Mouse (Mus musculus): ENCODE data around the gene Ucp1. TPM values are rescaled to one million over a fixed set of nuclear protein-coding genes. Genes with fewer than 3 reads are reported as not detected.
"Not testable (repeated sequence)": the region's sequence is repeated elsewhere in the genome, so short reads cannot be mapped to it uniquely, and the experiment has no call there.

Ucp1 gene
- polyA plus RNA-seq, 1 experiment from 2014 or later, result not detected

DNA sequence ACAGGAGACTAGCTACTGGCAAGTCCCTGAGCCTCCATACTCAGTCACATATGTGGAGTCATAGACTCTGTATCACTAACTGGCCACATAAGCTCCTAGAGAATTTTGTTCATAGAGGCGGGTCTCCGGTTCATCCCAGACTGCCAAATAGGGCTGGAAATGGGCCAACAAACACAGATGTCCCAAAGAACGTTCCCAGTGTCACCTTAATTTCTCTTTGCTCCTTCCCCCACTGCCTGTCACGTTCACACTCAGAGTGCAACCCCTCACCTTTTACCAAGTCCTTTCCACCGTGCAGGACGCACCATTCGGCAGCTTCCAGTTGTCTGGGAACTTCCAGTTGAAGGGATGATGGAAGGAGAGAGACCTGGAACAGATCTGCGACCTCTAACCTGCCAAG lies 4.8 kb upstream of the Ucp1 start:
- Histone ChIP-seq H3K4me2 (no peak overlapping the region), H3K4me1 (peaks cover 2% of the 10 kb centered on the region), H3K27me3 (peaks cover 19% of the 10 kb centered on the region), H3K27ac (no peak overlapping the region), H3K9ac (no peak overlapping the region), H3K9me3 (no peaks in the 10 kb centered on the region), H3K4me3 (no peak overlapping the region), H3K36me3 (no peaks in the 10 kb centered on the region)
- WGBS, result 82% methylated on average over 8 of the region's 8 CpGs
- no peak for ATAC-seq (ENCODE audit: insufficient number of reproducible peaks, insufficient read depth, low FRiP score, low TSS enrichment, low read depth)

DNA sequence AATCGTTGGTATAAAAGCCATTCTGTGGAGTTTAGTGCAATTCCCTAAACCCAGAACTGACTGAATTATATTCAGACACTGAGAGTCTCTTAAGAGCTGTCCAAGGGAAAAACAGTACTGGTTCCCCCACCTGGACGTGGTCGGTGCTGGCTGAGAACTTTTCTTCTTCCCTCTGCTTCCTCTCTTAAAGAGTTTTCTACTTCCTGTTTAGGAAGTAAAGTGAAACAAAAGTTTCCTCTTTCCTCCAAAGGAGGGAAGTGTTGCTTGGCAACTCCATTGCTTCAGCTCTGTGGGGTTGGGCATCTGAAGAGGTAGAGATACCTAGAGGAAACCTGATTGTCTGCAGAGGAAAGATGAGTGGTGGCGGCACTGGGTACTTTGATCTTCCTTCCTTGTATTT lies 7.2 kb downstream of the Ucp1 start:
- Histone ChIP-seq H3K27me3 (no peaks in the 10 kb centered on the region), H3K4me1 (no peaks in the 10 kb centered on the region), H3K9ac (no peak overlapping the region), H3K4me3 (no peak overlapping the region), H3K36me3 (no peaks in the 10 kb centered on the region), H3K27ac (no peak overlapping the region), H3K9me3 (0 out of 2 replicates have a peak, but pooled peaks cover 2% of the 10 kb centered on the region), H3K4me2 (no peak overlapping the region)
- no peak for ATAC-seq (ENCODE audit: insufficient number of reproducible peaks, insufficient read depth, low FRiP score, low TSS enrichment, low read depth)
- 48% methylated on average over 4 of the region's 4 CpGs for WGBS

DNA sequence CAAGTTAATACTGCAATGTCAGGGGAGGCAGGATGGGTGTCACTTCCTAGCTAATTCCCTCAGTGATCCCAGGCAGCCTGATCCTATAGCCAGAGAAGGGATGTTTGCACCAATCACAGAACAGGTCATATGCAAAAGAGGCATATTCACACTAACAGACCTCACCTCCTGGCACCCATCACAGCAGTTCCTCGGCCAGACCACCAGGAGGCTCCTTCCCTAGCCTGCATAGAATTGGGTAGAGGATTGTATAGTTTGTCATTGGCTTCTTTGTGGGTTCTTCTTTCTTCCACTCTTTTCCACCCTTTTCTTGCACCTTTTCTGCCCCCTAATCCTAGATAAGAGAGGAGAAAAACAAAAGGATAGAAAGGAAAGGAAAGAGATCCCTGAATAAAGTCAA lies 10.0 kb downstream of the Ucp1 start:
- Histone ChIP-seq H3K4me3 (no peak overlapping the region), H3K4me2 (no peak overlapping the region), H3K27ac (no peak overlapping the region), H3K9me3 (0 out of 2 replicates have a peak, but pooled peaks cover 2% of the 10 kb centered on the region), H3K36me3 (no peaks in the 10 kb centered on the region), H3K27me3 (no peaks in the 10 kb centered on the region), H3K9ac (no peak overlapping the region), H3K4me1 (no peaks in the 10 kb centered on the region)
- WGBS, result 65% methylated on average over 1 of the region's 1 CpGs
- no peak for ATAC-seq (ENCODE audit: insufficient number of reproducible peaks, insufficient read depth, low FRiP score, low TSS enrichment, low read depth)

DNA sequence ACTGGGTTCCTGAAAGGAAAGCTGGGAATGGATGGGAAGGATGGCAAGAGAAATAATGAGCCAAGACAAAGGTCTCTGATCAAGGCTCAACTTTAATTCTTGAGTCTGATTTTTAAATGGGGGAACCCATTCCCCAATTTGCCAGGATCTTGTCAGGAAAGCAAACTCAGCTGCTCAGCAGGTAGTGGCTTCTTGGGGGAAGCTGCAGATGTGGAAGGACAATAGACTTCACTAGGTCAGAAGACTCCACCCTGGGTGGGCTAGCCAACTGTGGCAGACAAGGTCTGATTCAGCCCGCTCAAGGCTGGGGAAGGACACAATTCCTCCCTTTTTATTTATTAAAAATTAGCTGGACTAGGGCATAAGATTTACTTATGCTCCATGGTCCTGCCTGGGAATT lies 14.8 kb downstream of the Ucp1 start:
- Histone ChIP-seq H3K27me3 (no peaks in the 10 kb centered on the region), H3K4me2 (no peak overlapping the region), H3K9me3 (0 out of 2 replicates have a peak, but pooled peaks cover 2% of the 10 kb centered on the region), H3K4me3 (no peak overlapping the region), H3K4me1 (no peaks in the 10 kb centered on the region), H3K36me3 (no peaks in the 10 kb centered on the region), H3K9ac (no peak overlapping the region), H3K27ac (no peak overlapping the region)
- 92% methylated on average over 1 of the region's 1 CpGs for WGBS
- no peak for ATAC-seq (ENCODE audit: insufficient number of reproducible peaks, insufficient read depth, low FRiP score, low TSS enrichment, low read depth)

DNA sequence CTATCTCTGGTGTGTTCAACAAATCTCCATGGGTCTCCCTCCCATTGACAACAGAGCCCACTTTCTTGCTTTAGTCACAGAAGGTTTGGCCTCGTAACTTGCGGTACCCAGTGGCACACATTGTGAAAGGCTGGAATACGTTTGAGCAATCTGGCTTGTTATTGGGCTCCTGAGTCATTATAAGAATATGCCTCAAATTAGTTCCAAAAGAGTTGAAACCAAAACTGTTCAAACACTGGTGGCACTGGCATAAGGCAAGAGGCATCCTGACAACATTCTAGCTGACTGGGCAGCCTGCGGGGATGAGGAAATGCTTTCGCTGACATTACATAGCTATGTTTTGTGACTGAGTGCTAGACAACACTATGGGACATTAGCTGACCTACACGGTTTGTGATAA lies 19.7 kb downstream of the Ucp1 start:
- no peaks in the 10 kb centered on the region for H3K4me1 ChIP-seq
- H3K9me3 ChIP-seq, result no peaks in the 10 kb centered on the region
- no peak overlapping the region for H3K4me3 ChIP-seq
- ATAC-seq (ENCODE audit: insufficient number of reproducible peaks, insufficient read depth, low FRiP score, low TSS enrichment, low read depth), result no peak
- no peak overlapping the region for H3K4me2 ChIP-seq
- H3K36me3 ChIP-seq, result peaks cover 4% of the 10 kb centered on the region; the same call in 1 of the 2 replicates
- no peaks in the 10 kb centered on the region for H3K27me3 ChIP-seq
- no peak overlapping the region for H3K9ac ChIP-seq
- 79% methylated on average over 6 of the region's 6 CpGs for WGBS
- no peak overlapping the region for H3K27ac ChIP-seq

DNA sequence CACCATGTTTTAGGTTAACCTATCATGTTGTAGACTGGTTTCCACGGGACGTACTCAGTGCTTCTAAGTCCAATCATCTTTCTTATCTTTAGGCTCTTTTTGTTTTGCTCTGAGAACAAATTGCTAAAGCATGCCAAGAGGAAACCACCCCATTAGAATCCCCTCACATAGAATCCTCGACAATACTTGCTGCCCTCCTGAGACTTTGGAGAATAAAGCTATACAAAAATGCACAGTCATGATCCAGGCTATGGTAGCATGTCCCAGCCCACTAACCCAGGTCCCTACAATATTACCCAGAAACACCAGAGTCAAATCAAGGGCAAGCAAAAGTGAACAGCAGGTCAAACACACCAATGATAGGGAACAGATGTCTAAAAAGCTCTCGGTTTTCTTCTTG lies 24.9 kb downstream of the Ucp1 start:
- peaks cover 36% of the 10 kb centered on the region for H3K36me3 ChIP-seq
- not testable (repeated sequence) for H3K4me3 ChIP-seq; H3K4me2 ChIP-seq; ATAC-seq (ENCODE audit: insufficient number of reproducible peaks, insufficient read depth, low FRiP score, low TSS enrichment, low read depth); H3K4me1 ChIP-seq; H3K27me3 ChIP-seq; H3K9me3 ChIP-seq; H3K27ac ChIP-seq; H3K9ac ChIP-seq
- 44% methylated on average over 4 of the region's 4 CpGs for WGBS

DNA sequence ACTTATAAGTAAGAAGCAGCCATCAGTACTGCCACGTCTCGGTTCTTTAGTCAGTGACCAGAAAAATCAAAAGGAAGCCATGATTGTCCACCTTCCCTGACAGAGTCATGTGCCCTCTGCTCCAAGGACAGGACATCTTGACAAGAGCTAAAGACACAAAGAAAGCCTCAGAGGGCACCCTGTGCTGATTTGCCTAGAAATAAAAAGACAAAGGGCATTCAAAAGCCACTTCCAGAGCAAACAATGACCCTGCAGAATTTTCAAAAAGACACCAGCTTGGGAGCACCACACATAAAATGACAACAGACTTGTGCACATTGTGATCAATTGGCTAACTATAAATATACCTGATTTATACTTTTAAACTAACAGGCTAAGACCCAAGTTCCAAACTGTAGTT lies 25.5 kb downstream of the Ucp1 start:
- Histone ChIP-seq H3K4me1 (peaks cover 9% of the 10 kb centered on the region), H3K9me3 (no peaks in the 10 kb centered on the region), H3K4me2 (no peak overlapping the region), H3K27me3 (no peaks in the 10 kb centered on the region), H3K27ac (no peak overlapping the region), H3K9ac (no peak overlapping the region), H3K36me3 (peaks cover 40% of the 10 kb centered on the region), H3K4me3 (no peak overlapping the region)
- 39% methylated on average over 2 of the region's 2 CpGs for WGBS
- no peak for ATAC-seq (ENCODE audit: insufficient number of reproducible peaks, insufficient read depth, low FRiP score, low TSS enrichment, low read depth)

DNA sequence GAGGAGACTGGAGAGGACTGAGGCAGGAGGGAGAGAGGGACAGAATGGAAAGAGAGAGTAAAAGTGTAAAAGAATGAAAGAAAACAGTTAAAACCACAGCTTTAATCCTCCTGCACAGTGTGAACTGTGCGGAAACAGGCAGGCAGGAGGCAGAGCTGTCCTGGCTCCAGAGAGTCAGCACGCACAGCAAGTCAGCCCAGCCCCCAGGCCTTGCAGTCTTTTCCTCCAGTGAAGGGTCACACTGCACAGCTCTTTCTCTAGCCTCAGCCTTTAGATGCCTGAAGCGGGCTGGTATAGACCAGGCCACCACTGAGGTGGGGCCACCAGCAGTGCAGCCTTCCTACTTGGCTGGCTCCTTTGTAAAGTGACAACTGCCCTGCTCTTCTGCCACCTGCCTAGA lies 30.4 kb downstream of the Ucp1 start:
- ATAC-seq (ENCODE audit: insufficient number of reproducible peaks, insufficient read depth, low FRiP score, low TSS enrichment, low read depth), result no peak; the same call in 1 of the 2 replicates
- H3K36me3 ChIP-seq, result peaks cover 57% of the 10 kb centered on the region
- no peak overlapping the region for H3K4me3 ChIP-seq
- 28% methylated on average over 3 of the region's 3 CpGs for WGBS
- peak overlapping the region; percentile 39; the same call in 1 of the 2 replicates for H3K27ac ChIP-seq
- H3K4me1 ChIP-seq, result peaks cover 13% of the 10 kb centered on the region
- no peaks in the 10 kb centered on the region for H3K9me3 ChIP-seq
- H3K9ac ChIP-seq, result 0 out of 2 replicates have a peak overlapping the region, but pooled peaks have one; percentile 28
- H3K4me2 ChIP-seq, result no peak overlapping the region
- no peaks in the 10 kb centered on the region for H3K27me3 ChIP-seq

DNA sequence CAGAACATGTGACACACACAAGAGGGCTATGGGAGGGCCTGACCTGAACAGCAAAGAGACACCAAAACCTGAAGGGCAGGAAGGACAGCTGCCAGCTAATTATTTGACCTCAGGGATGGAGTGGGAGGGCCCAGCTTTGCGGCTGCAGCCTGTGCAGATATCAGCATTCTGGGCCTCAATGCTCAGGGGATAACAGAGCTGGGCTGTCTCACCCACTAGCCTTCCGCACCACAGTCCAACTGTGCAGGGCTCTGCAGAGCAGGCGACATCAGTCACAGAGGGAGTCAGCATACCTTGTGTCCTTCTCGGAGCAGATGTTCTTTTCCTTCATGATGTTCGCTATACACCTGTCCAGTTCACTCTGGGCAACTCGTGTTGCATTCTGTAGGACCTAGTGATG lies 32.2 kb downstream of the Ucp1 start:
- peaks cover 11% of the 10 kb centered on the region for H3K4me1 ChIP-seq
- H3K4me3 ChIP-seq, result no peak overlapping the region
- 87% methylated on average over 6 of the region's 6 CpGs for WGBS
- 0 out of 2 replicates have a peak overlapping the region, but pooled peaks have one; percentile 3 for H3K9ac ChIP-seq
- no peak overlapping the region for H3K4me2 ChIP-seq
- ATAC-seq (ENCODE audit: insufficient number of reproducible peaks, insufficient read depth, low FRiP score, low TSS enrichment, low read depth), result no peak
- no peaks in the 10 kb centered on the region for H3K27me3 ChIP-seq
- H3K9me3 ChIP-seq, result no peaks in the 10 kb centered on the region
- H3K27ac ChIP-seq, result no peak overlapping the region
- peaks cover 47% of the 10 kb centered on the region for H3K36me3 ChIP-seq

DNA sequence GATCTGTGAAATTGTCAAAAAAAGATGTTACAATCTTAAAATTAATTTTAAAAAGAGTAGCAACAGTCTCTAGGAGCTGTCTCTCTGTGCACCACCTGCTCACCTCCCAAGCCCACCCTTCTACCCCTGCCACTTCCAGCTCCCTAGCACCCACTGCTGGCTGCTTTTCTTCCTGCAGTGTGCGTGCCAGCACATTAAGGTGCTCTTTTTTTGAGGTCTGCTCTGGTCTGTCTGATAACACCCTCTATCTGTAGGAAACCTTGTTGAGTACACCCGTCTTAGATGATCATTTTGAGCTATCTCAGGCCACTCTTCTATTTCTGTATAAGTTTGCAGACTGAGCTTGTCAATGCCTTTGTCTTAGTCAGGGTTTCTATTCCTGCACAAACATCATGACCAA lies 32.9 kb downstream of the Ucp1 start:
- Histone ChIP-seq H3K9ac (no peak overlapping the region), H3K27ac (no peak overlapping the region), H3K4me1 (peaks cover 11% of the 10 kb centered on the region), H3K9me3 (no peaks in the 10 kb centered on the region), H3K4me3 (no peak overlapping the region), H3K4me2 (no peak overlapping the region), H3K27me3 (no peaks in the 10 kb centered on the region), H3K36me3 (peaks cover 47% of the 10 kb centered on the region)
- WGBS, result 91% methylated on average over 2 of the region's 2 CpGs
- no peak for ATAC-seq (ENCODE audit: insufficient number of reproducible peaks, insufficient read depth, low FRiP score, low TSS enrichment, low read depth)

DNA sequence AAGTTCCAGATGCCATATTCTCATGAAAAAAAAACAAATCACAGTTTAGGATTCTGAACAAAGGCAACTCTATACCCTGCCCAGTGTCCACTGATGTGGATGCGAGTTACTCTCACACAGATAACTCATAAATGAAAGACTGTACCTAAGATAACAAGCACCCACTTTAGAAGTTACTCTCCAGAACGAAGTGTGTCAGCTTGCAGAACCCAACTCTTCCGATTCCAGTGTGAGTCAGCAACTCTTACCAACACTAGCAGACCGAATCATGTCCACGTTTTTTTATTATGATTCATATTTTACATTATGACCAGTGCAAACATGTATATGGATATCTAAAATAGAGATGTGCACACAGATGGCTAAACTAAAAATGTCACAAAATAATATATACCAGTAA lies 37.7 kb downstream of the Ucp1 start:
- no peak overlapping the region for H3K9ac ChIP-seq
- no peak overlapping the region for H3K4me2 ChIP-seq
- 87% methylated on average over 5 of the region's 5 CpGs for WGBS

DNA sequence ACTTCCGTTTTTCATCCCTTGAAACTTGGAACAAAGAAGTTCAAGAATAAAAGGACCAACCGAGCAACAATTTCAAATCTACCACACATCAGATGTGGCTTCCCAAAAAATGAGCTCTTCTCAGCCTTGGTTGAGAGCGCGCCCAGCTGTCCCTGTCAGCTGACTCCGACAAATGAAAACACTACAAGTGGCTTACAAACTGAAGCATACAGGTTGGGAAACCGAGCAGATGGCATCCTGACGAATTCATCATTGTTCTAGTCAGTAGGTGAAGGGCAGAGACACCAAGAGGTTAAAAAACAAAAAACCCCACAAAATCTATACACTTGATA lies 41.4 kb downstream of the Ucp1 start:
- no peak for ATAC-seq (ENCODE audit: insufficient number of reproducible peaks, insufficient read depth, low FRiP score, low TSS enrichment, low read depth)
- H3K27ac ChIP-seq, result no peak overlapping the region
- WGBS, result 7% methylated on average over 7 of the region's 7 CpGs

More for the DNA sequence above, 37.7 kb downstream of the Ucp1 start:
- Histone ChIP-seq H3K36me3 (peaks cover 23% of the 10 kb centered on the region), H3K9me3 (no peaks in the 10 kb centered on the region), H3K27ac (no peak overlapping the region), H3K27me3 (no peaks in the 10 kb centered on the region), H3K4me3 (no peak overlapping the region), H3K4me1 (peaks cover 4% of the 10 kb centered on the region)
- ATAC-seq (ENCODE audit: insufficient number of reproducible peaks, insufficient read depth, low FRiP score, low TSS enrichment, low read depth), result no peak

More for the DNA sequence above, 41.4 kb downstream of the Ucp1 start:
- H3K36me3 ChIP-seq, result peaks cover 17% of the 10 kb centered on the region
- H3K9me3 ChIP-seq, result no peaks in the 10 kb centered on the region
- peak overlapping the region; percentile 70 for H3K4me3 ChIP-seq
- H3K4me2 ChIP-seq, result peak overlapping the region; percentile 82
- H3K4me1 ChIP-seq, result peaks cover 7% of the 10 kb centered on the region
- peak overlapping the region; percentile 83 for H3K9ac ChIP-seq
- H3K27me3 ChIP-seq, result 0 out of 2 replicates have a peak, but pooled peaks cover 5% of the 10 kb centered on the region

Data from embryonic facial prominence, embryonic 13.5 days (tissue).